Mouse (Mus musculus): ENCODE data around the gene Sorcs3.

Gene Sorcs3

GRCm38 (mm10) chr19:48283217-48283616 is 77.4 kb downstream of the Sorcs3 start:
- in situ Hi-C loops (cut with MboI, MseI), result no loop called here

GRCm38 (mm10) chr19:48285602-48286225 is 79.9 kb downstream of the Sorcs3 start:
- in situ Hi-C loops (cut with MboI, MseI), result no loop called here

GRCm38 (mm10) chr19:48294251-48294650 is 88.4 kb downstream of the Sorcs3 start:
- in situ Hi-C loops (cut with MboI, MseI), result no loop called here

GRCm38 (mm10) chr19:48298384-48298783 is 92.6 kb downstream of the Sorcs3 start:
- in situ Hi-C loops (cut with MboI, MseI), result no loop called here

GRCm38 (mm10) chr19:48300440-48301231 is 94.8 kb downstream of the Sorcs3 start:
- in situ Hi-C loops (cut with MboI, MseI), result no loop called here

GRCm38 (mm10) chr19:48301300-48301699 is 95.5 kb downstream of the Sorcs3 start:
- in situ Hi-C loops (cut with MboI, MseI), result no loop called here

- in situ Hi-C loops (cut with MboI, MseI), result no loop called here
Measured at GRCm38 (mm10) chr19:48308341-48308740, 102.5 kb downstream of the Sorcs3 start.

GRCm38 (mm10) chr19:48309531-48310337 is 103.9 kb downstream of the Sorcs3 start:
- in situ Hi-C loops (cut with MboI, MseI), result no loop called here

- in situ Hi-C loops (cut with MboI, MseI), result no loop called here
Measured at GRCm38 (mm10) chr19:48310338-48310710, 104.5 kb downstream of the Sorcs3 start.

GRCm38 (mm10) chr19:48313776-48314175 is 108.0 kb downstream of the Sorcs3 start:
- in situ Hi-C loops (cut with MboI, MseI), result no loop called here

GRCm38 (mm10) chr19:48327115-48327514 is 121.3 kb downstream of the Sorcs3 start:
- in situ Hi-C loops (cut with MboI, MseI), result no loop called here

- in situ Hi-C loops (cut with MboI, MseI), result no loop called here
Measured at GRCm38 (mm10) chr19:48328171-48328570, 122.3 kb downstream of the Sorcs3 start.

GRCm38 (mm10) chr19:48331640-48332039 is 125.8 kb downstream of the Sorcs3 start:
- in situ Hi-C loops (cut with MboI, MseI), result no loop called here

- in situ Hi-C loops (cut with MboI, MseI), result no loop called here
Measured at GRCm38 (mm10) chr19:48333085-48333484, 127.3 kb downstream of the Sorcs3 start.

GRCm38 (mm10) chr19:48337461-48337860 is 131.6 kb downstream of the Sorcs3 start:
- in situ Hi-C loops (cut with MboI, MseI), result no loop called here

- in situ Hi-C loops (cut with MboI, MseI), result no loop called here
Measured at GRCm38 (mm10) chr19:48338098-48338497, 132.3 kb downstream of the Sorcs3 start.

- in situ Hi-C loops (cut with MboI, MseI), result no loop called here
Measured at GRCm38 (mm10) chr19:48342770-48343169, 136.9 kb downstream of the Sorcs3 start.

- in situ Hi-C loops (cut with MboI, MseI), result no loop called here
Measured at GRCm38 (mm10) chr19:48343442-48343841, 137.6 kb downstream of the Sorcs3 start.

GRCm38 (mm10) chr19:48347116-48347515 is 141.3 kb downstream of the Sorcs3 start:
- in situ Hi-C loops (cut with MboI, MseI), result no loop called here

GRCm38 (mm10) chr19:48356806-48357205 is 151.0 kb downstream of the Sorcs3 start:
- in situ Hi-C loops (cut with MboI, MseI), result no loop called here

- in situ Hi-C loops (cut with MboI, MseI), result no loop called here
Measured at GRCm38 (mm10) chr19:48362167-48362566, 156.3 kb downstream of the Sorcs3 start.

- in situ Hi-C loops (cut with MboI, MseI), result no loop called here
Measured at GRCm38 (mm10) chr19:48368056-48368455, 162.2 kb downstream of the Sorcs3 start.
